Mouse (Mus musculus) retina, embryonic 14.5 days (tissue): ENCODE measurements around the gene Flnb.

ENCODE experiments used
- DNase-seq: peaks from one replicate; pipeline ENCODE4 v3.0.0-alpha.2; 2015; ENCODE audit warnings: low spot score

Gene Flnb

GRCm38 (mm10) chr14:7862226-7862625 lies 44.5 kb downstream of the Flnb start:
- DNase-seq = no peak

- DNase-seq = no peak
These were observed 45.4 kb downstream of the Flnb start for GRCm38 (mm10) chr14:7863199-7863598.

GRCm38 (mm10) chr14:7863871-7864505 lies 46.2 kb downstream of the Flnb start:
- DNase-seq = no peak

GRCm38 (mm10) chr14:7864506-7864899 lies 46.7 kb downstream of the Flnb start:
- DNase-seq = no peak

- DNase-seq = no peak
These were observed 49.5 kb downstream of the Flnb start for GRCm38 (mm10) chr14:7867224-7867623.

DNA sequence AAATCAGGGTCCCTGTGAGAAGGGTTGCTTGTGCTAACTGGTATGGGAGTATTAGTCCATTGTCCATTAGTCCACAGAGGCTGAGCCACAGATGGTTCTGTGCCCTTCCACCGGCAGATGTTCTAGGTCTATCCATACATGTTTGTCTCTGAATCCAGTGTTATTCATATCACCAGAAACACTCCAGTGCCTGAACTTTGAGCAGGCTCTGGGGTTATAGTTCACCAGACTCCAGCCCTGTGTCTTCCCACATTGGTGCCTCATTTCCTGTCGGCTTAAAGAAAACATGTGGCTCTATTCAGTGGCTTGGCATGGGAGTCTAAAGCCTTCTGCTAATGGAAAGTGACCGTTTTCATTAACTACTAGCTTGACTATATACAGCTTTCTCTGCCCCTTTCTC lies 50.1 kb downstream of the Flnb start:
- no peak for DNase-seq

- DNase-seq = no peak
These were observed 52.0 kb downstream of the Flnb start for GRCm38 (mm10) chr14:7869796-7870195.

DNA sequence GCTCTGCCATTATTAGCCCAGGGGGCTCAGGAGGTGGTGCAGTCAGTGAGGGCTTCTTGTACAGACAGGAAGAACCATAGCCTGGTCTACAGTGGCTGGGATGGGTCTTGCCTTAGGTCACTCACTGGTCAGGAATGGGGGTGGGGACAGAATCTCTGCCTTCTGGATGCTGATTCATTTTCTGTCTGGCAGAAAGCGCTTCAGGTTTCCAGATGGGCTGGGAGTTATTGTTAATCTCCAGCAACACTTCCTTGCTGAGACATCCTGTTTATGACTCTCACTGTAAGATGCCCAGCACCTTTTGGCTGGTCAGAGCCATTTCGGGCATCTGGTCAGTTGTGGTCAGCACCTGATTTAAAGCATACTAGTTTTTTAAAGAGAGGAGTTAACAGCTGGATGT lies 55.8 kb downstream of the Flnb start:
- DNase-seq = no peak

GRCm38 (mm10) chr14:7874495-7874894 lies 56.7 kb downstream of the Flnb start:
- no peak for DNase-seq

DNA sequence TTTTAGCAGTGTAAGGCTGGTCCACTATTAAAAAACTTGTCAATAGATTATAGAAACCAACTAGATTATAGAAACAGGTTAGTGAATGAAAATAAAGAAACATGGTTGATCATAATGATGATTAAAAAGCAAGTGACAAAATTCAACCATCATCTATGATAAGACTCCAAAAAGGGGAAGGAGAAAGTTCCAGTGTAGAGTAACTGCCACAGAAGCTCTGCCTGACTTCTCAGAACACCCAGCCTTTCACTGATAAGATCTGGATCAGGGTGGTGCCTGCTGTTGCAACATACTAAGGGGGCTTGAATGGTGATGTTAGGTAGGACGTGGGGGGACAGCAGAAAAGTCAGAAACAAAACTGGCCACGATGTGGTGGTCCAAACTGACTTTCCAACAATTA lies 60.2 kb downstream of the Flnb start:
- DNase-seq = no peak

DNA sequence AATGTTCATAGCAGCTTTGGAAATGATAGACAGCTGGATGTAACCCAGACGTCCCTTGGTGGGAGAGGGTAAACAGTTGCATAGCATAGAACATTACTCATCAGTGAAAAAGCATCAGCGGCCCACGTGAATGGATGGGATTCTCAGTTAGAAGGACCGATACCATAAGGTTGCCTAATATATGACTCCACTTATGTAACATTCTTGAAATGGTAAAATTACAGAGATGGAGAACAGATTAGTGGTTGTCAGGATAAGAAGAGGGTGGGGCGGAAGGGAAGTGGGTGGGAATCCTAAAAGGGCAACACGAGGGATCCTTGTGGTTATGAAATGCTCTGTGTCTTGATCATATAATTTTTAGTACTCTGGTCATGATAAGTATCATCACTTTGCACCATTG lies 62.6 kb downstream of the Flnb start:
- DNase-seq = no peak

- no peak for DNase-seq
These were observed 63.8 kb downstream of the Flnb start for GRCm38 (mm10) chr14:7881533-7881932.

GRCm38 (mm10) chr14:7882050-7882449 lies 64.3 kb downstream of the Flnb start:
- no peak for DNase-seq

DNA sequence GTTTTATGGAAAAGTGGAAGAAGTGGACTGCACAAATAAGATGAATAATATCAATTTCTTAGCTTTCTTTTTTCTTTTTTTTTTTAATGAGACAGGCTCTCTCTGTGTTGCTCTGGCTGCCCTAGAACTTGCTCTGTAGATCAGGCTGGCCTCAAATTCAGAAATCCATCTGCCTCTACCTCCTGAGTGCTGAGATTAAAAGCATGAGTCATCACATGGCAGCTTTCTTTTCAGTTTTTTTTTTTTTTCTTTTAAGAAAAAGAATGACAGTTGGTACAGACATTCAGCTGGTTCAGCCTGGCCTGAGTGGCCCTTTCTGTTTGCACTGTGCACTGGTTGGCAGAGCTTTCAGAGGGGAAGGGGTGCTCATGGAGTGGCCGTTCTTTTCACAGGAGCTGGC lies 66.4 kb downstream of the Flnb start:
- DNase-seq = no peak

GRCm38 (mm10) chr14:7884841-7885240 lies 67.1 kb downstream of the Flnb start:
- DNase-seq = no peak

DNA sequence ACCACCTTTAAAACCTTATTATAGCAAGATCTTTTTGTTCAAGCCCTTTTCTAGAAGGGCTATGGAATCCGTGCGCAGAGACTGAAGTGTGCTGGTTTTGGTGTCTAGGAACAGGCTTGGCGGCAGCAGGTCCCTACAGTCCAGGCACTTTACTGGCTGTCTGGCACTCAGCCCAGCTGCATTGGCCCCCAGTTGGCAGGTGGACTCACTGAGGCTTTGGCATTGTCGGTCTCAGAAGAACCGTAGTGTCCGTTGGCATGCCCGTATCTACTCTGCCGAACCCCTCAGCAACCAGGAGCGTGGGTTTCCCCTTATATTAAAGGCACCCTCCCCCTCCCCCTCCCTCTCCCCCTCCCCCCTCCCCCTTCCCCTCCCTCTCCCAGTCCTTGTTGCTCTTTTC lies 67.8 kb downstream of the Flnb start:
- DNase-seq = no peak

DNA sequence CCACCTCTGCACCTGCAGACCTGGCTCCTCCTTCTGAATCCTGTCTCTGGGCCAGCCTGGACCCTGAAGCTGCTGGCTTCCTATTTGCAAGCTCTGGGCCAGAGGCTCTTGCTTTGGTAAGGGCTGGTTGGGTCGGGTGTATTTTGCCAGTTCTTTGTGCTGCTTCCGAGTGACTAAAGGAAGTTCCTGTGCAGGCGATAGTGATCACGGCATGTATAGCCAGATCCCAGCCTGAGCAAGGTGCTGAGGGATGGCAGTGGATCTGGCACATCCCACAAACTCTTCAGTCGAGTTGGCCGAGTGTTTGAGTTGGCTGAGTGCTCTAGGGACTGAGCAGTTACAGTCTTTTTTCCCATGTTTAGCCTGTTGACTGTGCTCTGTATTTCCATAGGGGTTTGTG lies 68.3 kb downstream of the Flnb start:
- DNase-seq = no peak

DNA sequence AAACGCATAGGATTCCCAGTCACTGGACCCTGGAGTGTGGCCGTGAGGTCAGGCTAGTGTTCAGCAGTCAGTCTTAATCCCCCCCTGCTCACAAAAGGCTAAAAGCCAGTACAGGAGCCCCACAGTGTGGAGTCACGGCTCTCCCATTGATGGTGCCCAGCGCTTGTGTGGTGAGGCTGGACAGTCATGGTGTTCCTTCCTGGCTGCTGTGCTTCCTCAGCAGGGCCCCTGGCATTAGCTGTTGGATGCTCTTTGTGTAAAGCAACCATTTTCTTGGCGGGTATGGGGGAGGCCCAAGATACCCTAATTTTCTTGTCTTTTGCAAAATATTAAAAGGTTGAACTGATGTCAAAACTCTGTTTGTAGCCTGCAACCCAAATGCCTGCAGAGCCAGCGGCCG lies 69.4 kb downstream of the Flnb start:
- DNase-seq = no peak

DNA sequence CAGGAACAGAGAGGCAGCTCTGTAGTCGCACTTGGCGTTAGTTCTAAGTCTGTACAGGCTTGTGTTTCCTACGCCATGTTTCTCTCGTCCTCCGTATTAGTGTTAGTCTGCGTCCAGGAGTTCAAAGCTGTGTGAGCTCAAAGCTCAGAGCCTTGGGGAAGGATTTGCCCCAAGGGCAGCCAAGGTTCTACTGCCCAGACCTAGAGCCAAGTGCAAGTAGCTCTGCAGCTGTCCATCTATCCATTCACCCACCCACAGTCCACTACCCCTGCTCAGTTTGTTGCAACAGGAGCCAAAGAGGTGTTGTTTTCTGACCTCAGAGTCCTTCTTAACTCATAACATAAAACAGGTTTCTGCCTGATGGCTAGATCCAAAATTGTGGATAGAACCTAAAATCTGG lies 70.5 kb downstream of the Flnb start:
- DNase-seq = no peak

- no peak for DNase-seq
These were observed 71.3 kb downstream of the Flnb start for GRCm38 (mm10) chr14:7888811-7889651.

- DNase-seq = no peak
These were observed 72.1 kb downstream of the Flnb start for GRCm38 (mm10) chr14:7889834-7890233.

DNA sequence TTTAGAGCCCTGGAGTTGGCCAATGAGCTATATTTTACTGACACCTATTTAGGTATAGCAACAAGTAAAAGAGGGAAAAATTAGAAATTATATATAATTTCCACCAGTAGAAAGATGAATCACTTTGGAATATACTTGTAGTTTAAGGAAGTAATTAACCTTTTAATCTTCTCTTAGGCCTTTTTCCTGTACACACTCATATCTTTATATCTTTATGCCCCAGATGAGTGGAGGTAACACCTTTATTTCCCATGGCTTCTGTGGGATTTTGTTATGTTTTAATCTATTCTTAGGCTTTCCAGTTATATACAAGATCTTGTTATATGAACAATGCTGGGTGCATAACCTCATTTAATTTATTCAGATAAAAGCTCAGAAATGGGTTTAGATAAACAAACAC lies 73.6 kb downstream of the Flnb start:
- DNase-seq = no peak

- no peak for DNase-seq
These were observed 78.4 kb downstream of the Flnb start for GRCm38 (mm10) chr14:7896126-7896525.

GRCm38 (mm10) chr14:7896699-7897098 lies 78.9 kb downstream of the Flnb start:
- DNase-seq = no peak
